Mouse (Mus musculus) kidney, adult 2 months (tissue): ENCODE measurements around the gene Tmem37. TPM values are rescaled to one million over a fixed set of nuclear protein-coding genes. Genes with fewer than 3 reads are reported as not detected.

Source experiments
- DNase-seq: peaks from one replicate; pipeline ENCODE4 v3.0.0; 2021
- H3K27ac ChIP-seq: fragments of 200-500 bp; 2 replicates; pipeline ENCODE4 v1.5.1; 2012; ENCODE audit warnings: low read depth, low read length, control low read depth, inconsistent platforms; ENCODE audit not compliant: insufficient read depth
- H3K27me3 ChIP-seq: fragments of 200-500 bp; replicated peaks from 2 replicates; pipeline ENCODE4 v1.6.1; 2012; ENCODE audit warnings: mild to moderate bottlenecking, moderate library complexity, low read length, inconsistent platforms; ENCODE audit not compliant: control insufficient read depth, insufficient read depth
- H3K36me3 ChIP-seq: fragments of 200-500 bp; 2 replicates; pipeline ENCODE4 v1.6.1; 2012; ENCODE audit warnings: mild to moderate bottlenecking, moderate library complexity, low read length, inconsistent platforms; ENCODE audit not compliant: control insufficient read depth, insufficient read depth
- H3K4me1 ChIP-seq: fragments of 200-500 bp; 2 replicates; pipeline ENCODE4 v1.6.1; 2011; ENCODE audit warnings: low read length; ENCODE audit not compliant: control insufficient read depth, insufficient read depth
- H3K4me3 ChIP-seq: fragments of 200-500 bp; 2 replicates; pipeline ENCODE4 v1.5.1; 2011; ENCODE audit warnings: mild to moderate bottlenecking, low read depth, low read length, control low read depth; ENCODE audit not compliant: insufficient read depth
- CTCF ChIP-seq: fragments of 200-500 bp; conservative IDR thresholded peaks from 2 replicates; pipeline ENCODE4 v1.5.1; 2011; ENCODE audit warnings: low read depth, mild to moderate bottlenecking, control low read depth, low read length, moderate library complexity, mixed read lengths; ENCODE audit not compliant: insufficient read depth, insufficient read length
- POLR2A ChIP-seq: fragments of 200-500 bp; IDR thresholded peaks from one replicate; pipeline ENCODE4 v1.6.1; 2011; ENCODE audit warnings: low read depth, low read length, control low read depth
- WGBS: fragments of 180-500 bp; shearing (Covaris S2); methylation state at CpG from one replicate; pipeline ENCODE4 v1.1.7; 2018; 5-methylcytosine and 5-hydroxymethylcytosine counted together
- polyA plus RNA-seq: library from polyadenylated mRNA; depleted of rRNA; stranded (reverse); fragments of >200 nt; gene quantifications from 2 replicates; pipeline ENCODE4 v1.2.3, GENCODE M21; 2012

Gene Tmem37
- polyA plus RNA-seq, 1 experiment, result 232 TPM

DNA sequence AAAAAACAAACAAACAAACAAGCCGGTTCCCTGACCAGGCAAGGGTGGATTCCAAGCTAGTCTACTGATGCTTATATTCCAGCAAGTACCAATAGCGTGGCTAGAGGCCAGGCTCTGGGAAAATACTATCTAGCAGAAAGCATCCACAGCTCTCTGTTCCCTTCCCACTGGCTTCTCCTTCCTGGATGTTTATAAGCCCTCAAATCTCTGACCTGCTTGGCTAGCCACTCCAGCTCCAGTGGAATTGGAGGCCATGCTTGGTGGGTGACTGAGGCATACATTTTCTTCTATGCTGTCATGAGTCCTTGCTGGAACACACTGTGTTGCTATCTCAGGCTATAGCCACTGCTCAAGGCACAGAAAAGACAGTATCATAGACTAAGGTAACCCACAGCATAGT is 45.0 kb upstream of the Tmem37 start:
- H3K27ac ChIP-seq, result no peak overlapping the region
- H3K4me3 ChIP-seq, result no peak overlapping the region; the same call in 1 of the 2 replicates
- H3K27me3 ChIP-seq, result no peaks in the 10 kb centered on the region
- H3K36me3 ChIP-seq, result peaks cover 10% of the 10 kb centered on the region
- no peak for DNase-seq
- TF ChIP-seq CTCF (no peak), POLR2A (no peak)
- whole genome bisulfite sequencing, result 75% methylated on average over 2 of the region's 2 CpGs
- H3K4me1 ChIP-seq, result peaks cover 30% of the 10 kb centered on the region

DNA sequence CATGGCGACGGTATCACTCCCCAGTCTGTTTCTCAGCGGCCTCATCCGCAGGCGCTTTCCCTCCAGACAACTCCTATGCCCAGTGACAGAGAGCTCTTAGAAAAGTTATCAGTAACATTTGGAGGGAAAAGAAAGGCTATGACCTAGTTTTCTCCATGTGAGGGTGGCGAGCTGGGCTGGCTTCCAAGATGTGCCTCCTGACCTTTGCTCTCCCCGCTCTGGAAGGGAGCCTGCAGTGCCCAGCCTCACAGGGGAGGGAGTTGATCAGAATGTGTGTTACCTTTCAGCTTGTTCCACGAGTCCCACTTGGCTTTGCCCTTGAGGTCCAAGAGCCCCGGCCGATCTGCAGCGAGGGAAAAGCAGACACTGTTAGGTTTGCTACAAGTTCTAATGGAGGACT is 42.2 kb upstream of the Tmem37 start:
- Histone ChIP-seq H3K27me3 (no peaks in the 10 kb centered on the region), H3K4me1 (peaks cover 38% of the 10 kb centered on the region), H3K27ac (peak overlapping the region; percentile 63; the same call in 1 of the 2 replicates), H3K36me3 (peaks cover 10% of the 10 kb centered on the region), H3K4me3 (no peak overlapping the region)
- TF ChIP-seq CTCF, result no peak
- TF ChIP-seq POLR2A, result no peak
- WGBS, result 45% methylated on average over 11 of the region's 11 CpGs
- peak; percentile 92 for DNase-seq

DNA sequence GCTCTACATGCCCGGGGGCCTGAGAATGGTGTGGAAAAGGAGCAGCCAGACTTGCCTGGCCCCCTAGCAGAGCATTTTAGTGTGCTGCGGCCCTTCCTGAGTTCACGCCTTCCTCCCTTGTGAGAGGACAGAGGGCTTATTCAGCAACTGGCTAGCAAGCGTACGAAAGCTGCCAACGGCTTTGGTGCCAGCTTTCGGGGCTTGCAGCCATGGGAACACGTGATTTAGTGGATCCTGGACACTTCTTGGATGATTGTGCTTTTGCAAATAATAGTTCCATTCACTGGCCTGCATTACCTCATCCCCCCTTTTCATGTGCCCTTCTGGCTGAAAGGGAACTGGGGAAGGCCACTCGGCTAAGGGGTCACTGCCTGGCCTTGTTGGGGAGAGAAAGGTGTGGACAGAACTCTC is 41.8 kb upstream of the Tmem37 start:
- Histone ChIP-seq H3K4me1 (peaks cover 42% of the 10 kb centered on the region), H3K27me3 (no peaks in the 10 kb centered on the region), H3K27ac (peak overlapping the region; percentile 50; the same call in 1 of the 2 replicates), H3K4me3 (no peak overlapping the region), H3K36me3 (peaks cover 10% of the 10 kb centered on the region)
- 68% methylated on average over 9 of the region's 9 CpGs for WGBS
- DNase-seq, result peak; percentile 92
- TF ChIP-seq POLR2A, result no peak
- no peak for TF ChIP-seq CTCF

DNA sequence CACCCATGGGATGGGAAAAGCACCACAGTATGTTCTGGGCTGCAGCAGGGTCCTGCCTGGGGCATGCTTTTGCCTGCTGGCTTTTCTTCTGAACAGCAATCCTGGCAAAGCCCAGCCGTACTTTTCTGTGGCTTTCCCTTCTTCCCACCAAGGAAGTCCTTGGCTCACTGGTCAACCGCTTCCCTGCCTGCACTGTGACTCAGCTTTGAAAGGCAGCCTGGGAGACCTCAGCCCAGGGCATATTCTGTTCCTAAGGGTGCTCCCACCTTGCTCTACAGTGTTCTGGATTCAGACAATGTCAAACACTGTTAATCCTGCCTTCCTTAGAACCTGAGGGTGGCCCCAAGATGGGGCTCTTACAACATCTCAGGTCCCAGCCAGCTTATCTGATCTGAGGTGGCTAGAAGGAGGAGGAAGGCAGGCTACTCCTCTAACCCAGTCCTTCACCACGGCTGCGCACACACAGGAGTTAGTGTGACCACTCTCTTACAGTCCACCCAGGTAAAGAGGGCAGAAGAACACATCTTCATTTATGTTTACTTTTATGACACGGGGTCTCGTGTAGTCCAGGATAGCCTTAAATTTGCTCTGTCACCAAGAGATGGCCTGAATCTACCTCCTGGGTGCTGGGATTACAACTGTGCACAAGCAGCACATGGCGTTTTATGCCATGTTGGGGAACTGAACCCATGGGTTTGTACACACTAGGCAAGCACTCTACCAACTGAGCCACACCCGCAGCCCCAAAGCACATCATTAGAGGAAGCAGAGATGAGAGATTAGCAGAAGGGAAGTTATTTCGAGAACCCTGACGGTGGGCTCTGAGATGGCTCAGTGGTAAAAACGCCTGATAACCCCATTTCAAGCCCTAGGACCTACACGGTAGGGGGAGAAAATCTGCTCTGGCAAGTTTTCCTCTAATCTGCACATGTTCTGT is 38.6 kb upstream of the Tmem37 start:
- peak overlapping the region; percentile 73 for H3K27ac ChIP-seq
- no peak for DNase-seq
- H3K4me1 ChIP-seq, result peaks cover 35% of the 10 kb centered on the region
- 76% methylated on average over 12 of the region's 12 CpGs for WGBS
- TF ChIP-seq CTCF, result no peak
- H3K27me3 ChIP-seq, result no peaks in the 10 kb centered on the region
- H3K36me3 ChIP-seq, result peaks cover 10% of the 10 kb centered on the region
- no peak overlapping the region for H3K4me3 ChIP-seq

DNA sequence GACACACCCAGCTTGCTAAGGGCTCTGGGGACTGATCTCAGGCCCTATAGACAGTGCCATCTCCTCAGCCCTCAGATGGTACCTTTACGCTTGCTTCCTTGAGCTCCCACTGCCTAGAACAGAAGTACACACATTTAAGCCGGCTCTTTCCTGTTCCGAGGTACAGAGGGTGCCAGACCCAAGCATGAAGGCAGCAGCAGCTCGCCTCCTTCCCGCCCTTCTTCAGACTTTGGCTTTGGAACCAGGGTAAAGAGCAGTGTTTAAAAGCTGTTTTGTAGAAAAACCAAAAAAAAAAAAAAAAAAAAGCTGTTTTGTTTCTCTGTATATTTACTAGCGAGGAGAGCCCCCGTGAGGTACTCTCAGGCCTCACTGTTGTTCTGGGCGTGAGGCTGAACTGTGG is 37.9 kb upstream of the Tmem37 start:
- peaks cover 10% of the 10 kb centered on the region for H3K36me3 ChIP-seq
- no peaks in the 10 kb centered on the region for H3K27me3 ChIP-seq
- peaks cover 32% of the 10 kb centered on the region for H3K4me1 ChIP-seq
- WGBS, result 52% methylated on average over 8 of the region's 8 CpGs
- no peak overlapping the region for H3K4me3 ChIP-seq
- DNase-seq, result peak; percentile 57
- peak overlapping the region; percentile 91 for H3K27ac ChIP-seq
- no peak for TF ChIP-seq POLR2A
- TF ChIP-seq CTCF, result no peak

DNA sequence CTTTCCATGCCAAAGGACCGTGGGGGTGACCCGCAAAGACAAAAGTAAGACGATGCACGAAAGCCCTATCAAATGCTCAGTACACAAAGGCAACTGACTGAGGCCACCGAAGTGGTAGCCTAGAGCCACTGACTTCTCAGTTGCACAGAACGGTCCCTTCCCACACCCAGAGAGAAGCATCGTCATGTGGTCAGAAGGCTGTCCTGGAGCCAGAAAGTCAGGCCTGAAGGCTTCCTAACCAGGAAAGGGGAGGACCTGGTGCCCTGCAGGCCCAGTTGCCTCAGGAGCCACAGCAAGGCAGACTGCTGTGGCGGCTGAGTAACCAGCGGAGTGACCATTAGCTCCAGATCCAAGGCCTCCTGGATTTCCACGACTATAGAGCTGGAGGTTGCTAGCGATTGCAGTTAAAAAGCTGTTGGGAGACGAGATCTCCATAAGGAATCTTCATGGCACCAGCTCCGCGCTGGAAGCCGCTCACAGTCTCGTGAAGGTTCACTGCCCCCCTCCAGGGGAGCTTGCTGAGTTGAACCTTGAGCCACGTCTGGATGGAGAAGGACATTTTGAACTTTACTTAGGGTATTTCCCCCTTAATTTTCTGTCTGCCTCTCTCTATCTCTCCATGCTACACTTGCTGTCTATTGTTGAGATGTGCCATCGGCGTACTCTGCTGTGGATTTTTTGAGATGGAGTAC is 36.0 kb upstream of the Tmem37 start:
- TF ChIP-seq POLR2A (no peak), CTCF (no peak)
- Histone ChIP-seq H3K27me3 (no peaks in the 10 kb centered on the region), H3K4me3 (no peak overlapping the region), H3K27ac (peak overlapping the region; percentile 91), H3K36me3 (peaks cover 7% of the 10 kb centered on the region), H3K4me1 (peaks cover 26% of the 10 kb centered on the region)
- WGBS, result 56% methylated on average over 19 of the region's 19 CpGs
- peak; percentile 91 for DNase-seq

DNA sequence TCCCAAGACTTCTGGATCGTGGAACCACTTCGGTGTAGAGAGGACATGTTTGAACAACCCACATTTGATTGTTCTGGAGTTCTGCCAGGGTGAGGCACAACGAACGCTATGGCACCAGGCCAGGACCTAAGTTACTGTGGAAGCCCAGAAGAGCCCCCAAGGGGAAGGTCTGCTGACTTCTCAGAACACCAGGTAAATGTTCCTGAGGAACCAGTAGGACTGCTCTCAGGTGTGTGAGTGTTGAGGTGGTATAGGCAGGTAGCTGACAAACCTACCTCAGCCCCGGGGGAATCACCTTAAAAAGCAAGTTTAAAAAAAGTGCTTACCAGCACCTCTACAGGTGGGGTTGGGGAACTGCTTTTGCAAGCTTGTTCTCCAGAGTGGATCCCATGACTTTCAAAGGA is 31.7 kb upstream of the Tmem37 start:
- Histone ChIP-seq H3K27ac (no peak overlapping the region), H3K4me1 (peaks cover 10% of the 10 kb centered on the region; the same call in 1 of the 2 replicates), H3K27me3 (no peaks in the 10 kb centered on the region), H3K36me3 (no peaks in the 10 kb centered on the region), H3K4me3 (no peak overlapping the region)
- peak; percentile 74 for DNase-seq
- TF ChIP-seq CTCF, result peak; percentile 33
- no peak for TF ChIP-seq POLR2A
- WGBS, result 22% methylated on average over 5 of the region's 5 CpGs
